Mouse (Mus musculus): ENCODE measurements at regions not wholly inside any gene's neighbourhood (a gene's known extent, or its start where the extent isn't known, plus 50 kb on each side); places are given as distances from the start of the nearest gene placed in this dataset.
"Not testable (repeated sequence)": the region's sequence is repeated elsewhere in the genome, so short reads cannot be mapped to it uniquely, and the experiment has no call there.

DNA sequence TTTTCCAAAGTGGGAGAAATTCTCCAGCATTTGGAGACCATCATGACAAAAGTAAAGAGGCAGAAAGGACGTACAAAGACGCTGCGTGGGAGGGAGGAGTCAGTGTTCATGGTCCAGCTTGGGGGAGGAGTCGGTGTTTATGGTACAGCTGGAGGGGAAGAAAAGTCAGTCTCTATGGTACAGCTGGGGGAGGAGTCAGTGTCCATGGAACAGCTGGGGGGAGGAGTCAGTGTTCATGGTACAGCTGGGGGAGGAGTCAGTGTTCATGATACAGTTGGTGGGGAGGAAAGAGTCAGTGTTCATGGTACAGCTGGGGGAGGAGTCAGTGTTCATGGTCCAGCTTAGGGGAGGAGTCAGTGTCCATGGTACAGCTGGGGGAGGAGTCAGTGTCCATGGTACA, 261.5 kb upstream of the Kdm8 start:
- not testable (repeated sequence) for DNase-seq

DNA sequence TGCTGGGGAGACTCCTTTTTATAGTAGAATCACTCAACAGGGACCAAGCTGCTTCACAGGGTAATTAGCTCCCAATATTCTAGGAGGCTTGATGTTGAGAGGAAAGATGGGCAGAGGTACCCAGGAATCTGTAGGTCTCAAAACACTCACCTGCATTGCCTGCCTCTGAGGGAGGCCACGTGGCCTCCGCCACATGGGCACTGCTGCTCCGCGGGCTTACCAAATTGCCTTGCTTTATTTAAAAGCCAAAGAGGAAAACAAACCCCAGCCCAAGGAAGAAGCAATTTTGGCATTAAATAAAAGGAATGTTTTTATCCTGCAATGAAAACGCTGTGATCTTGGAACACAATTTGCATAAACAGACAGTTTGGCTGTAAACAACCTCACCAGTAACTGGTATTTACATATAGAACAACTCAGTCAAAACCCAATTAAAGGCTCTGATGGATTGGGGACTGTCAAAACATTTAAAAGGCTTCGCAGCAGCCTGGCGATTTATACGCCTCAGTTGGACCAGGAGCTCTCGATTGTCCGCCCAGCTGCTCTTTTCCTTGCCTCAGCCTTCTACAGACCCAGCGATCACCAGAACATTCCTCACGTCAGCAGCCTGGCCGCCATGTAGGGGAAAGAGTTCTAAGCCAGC, 259.3 kb upstream of the Kdm8 start:
- no peak for DNase-seq

DNA sequence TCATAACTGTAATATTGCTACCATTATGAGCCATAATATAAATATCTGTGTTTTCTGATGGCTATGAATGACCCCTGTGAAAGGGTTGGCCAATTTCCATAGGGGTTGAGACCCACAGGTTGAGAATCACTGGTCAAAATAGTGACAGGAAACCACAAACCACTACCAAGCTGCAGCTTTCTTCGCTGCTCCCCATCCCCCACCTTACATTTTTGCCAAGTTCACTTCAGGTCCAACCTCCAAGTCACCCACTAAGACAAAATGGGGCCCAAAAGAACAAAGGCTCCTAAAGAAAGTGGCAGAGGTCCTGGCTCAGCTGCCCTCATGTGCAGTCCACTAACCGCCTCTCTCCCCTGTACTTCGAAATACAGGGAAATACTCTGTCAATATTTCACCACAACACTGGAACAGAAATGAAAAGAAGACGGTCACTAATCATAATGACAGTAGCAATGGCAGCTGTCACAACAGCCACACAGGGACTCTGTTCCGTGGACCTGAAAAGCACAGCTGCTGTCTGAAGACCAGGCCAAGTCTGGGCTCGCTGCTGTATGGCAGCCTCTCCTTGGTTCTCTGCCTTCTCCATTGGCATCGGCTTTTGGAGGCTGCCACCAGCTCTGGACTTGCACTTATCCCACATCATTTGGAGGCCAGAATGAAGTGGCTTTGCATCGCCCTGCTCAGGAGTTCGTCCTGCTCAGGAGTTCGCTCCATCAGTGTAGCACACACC, 257.3 kb upstream of the Kdm8 start:
- no peak for DNase-seq

DNA sequence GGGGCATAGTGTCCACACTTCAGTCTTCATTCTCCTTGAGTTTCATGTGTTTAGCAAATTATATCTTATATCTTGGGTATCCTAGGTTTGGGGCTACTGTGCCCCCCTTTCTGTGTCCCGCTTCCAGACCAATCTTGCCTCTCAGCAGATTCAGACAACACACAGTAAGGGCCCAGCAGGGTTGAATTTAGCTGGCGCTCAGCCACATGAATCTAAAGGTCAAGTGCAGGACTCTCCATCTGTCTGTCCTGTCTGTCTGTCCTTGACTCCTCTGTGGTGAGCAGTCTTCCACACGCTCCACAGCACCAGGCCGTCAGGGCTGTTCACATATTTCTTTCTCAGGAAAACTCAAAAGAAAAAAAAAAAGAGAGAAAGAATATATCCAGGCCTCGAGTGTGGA, 255.5 kb upstream of the Kdm8 start:
- no peak for DNase-seq

DNA sequence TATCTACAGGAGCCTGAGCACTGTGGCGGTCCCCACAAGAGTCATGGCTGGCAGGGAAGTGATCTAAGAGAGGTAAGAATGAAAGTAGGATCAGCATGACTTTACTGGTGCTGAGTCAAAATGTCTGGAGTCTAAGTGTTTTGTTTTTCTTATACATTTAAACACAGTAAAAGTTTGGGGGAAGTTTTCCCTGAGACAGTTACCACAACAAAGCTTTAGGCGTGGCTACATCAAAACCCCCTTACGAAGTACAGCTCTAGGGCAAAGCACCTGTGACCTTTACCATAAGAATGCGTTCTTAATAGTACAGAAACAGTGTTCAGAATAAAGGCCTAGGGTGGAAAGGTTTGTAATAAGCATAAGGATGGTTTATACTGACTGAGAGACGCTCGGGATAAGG, 254.4 kb upstream of the Kdm8 start:
- no peak for DNase-seq

DNA sequence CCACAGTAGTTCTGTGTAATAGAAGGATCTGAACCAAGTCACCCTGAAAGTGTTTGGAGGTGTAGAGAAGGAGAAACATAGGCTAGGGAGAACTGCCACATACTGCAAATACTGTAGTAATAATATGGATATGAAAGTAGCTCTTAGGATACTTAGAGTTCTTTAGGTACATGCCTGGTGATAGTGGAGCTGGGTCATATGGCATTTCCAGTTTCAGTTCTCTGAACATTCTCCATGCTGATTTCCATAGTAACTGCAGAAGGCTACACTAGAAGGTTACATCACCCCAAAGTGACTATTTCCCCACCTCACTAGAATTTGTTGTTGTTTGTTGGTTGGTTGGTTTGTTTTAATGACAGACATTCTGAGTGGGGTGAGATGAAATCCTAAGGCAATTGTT, 253.2 kb upstream of the Kdm8 start:
- no peak for DNase-seq

DNA sequence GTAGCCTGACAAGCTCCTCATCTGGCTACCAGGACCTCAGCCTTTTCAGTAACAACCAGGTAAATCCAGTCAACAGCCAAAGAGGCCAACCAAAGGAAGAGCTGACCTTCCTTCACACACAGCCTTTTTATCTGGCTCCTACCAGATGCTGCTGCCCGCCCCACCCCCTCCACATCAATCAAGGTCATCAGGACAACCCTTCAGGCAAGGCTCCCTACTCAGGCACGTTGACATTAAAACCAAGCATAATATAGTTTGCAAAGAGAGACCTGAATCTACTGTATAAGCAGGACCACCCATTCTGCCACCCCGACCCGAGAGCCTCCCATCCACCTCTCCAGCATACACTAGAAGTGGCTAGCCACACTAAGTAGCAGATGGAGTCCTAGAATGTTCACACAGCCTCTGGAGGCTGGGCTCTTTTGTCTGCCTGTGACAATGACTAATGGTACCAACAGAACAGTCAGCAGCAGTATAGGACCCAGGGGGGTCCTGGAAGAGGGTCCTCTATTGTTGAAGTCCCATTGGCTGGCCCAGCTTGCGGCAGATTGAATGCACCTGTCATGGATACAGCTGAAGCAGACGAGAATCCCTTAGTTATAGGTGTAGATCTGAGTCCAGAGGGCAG, 233.0 kb upstream of the Kdm8 start:
- no peak for DNase-seq

DNA sequence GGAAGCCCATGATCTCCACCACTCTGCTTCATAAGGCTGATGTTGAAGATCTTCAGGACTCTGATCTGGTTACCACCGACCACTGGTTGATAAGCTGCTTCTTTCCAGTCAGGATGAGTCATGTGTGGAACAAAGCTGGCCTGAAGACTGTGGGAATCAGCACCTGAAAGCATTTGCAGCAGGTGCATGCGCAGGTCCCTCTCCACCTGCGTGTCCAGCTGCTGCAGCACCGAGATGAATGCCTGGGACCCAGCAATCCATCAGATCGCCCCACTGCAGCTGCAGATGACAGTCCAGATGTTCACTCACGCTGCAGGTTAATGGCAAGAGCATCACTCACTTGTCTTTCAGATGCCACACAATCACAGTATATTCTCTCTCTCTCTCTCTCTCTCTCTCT, 230.4 kb upstream of the Kdm8 start:
- DNase-seq: no peak

DNA sequence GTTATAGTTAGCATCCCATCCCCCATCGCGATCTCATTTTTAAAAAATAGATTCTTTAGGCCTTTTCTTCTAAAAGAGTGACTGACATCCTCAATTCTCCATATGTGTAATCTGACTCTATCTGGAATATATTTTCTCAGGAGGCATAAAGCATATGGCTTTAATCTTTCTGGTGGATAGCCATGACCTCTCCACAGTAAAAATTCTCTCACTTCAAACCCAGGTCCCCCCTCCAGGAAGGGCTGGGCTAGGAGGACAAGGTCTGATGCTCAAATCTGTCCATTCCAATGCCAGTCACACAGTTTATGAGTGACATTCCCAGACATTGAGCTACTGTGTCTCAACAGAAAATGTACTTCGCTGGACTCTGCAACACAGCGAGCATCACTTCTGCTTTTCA, 226.8 kb upstream of the Kdm8 start:
- no peak for DNase-seq

DNA sequence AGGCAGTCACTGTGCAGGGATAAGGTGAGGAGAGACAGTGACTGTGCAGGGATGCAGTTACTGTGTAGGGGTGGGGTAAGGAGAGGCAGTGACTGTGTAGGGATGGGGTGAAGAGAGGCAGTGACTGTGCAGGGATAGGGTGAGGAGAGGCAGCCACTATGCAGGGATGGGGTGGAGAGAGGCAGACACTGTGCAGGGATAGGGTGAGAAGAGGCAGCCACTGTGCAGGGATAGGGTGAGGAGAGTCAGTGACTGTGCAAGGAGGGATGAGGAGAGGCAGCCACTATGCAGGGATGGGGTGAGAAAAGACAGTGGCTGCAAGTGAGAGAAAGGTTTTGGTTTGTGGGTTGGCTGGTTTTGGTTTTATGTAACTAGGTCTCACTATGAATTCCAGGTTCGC, 221.8 kb upstream of the Kdm8 start:
- no peak for DNase-seq

DNA sequence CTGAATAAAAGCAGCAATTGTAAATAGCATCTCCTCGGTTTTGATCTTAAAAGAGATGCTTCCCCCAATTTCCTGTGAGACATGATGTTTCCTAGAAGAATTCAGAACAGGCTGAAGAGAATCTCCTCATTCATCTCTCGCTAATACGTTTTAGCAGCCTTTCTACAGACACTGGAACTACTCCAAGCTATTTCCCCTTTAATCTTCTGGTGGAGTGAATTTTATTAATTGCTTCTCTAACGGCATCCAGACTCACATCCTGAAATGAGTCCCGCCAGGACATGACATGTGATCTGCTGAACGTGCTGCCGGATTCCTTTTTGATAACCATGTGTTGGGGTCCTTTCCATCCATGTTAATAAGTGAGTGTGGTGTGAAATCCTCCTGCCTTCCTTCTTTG, 209.6 kb upstream of the Kdm8 start:
- DNase-seq: no peak

DNA sequence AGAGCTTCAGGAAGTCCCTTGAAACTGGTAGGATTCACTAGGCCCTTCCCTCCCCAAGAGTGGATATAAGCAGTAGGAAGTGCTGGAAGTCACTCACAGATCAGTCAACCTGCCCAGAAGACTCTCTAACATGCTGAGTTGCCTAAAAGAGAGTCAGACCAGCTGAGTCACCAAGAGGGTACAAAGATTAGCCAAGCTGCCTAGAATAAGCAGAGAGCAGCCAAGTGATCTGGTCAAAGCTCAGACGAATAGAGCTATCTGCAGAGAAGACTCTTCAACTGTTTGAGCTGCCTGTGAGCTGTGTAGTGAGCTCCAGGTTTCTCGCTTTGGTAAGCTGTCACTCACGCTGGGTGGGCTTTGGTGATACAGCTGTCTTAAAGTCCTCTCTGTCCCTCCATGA, 207.4 kb upstream of the Kdm8 start:
- DNase-seq: no peak

DNA sequence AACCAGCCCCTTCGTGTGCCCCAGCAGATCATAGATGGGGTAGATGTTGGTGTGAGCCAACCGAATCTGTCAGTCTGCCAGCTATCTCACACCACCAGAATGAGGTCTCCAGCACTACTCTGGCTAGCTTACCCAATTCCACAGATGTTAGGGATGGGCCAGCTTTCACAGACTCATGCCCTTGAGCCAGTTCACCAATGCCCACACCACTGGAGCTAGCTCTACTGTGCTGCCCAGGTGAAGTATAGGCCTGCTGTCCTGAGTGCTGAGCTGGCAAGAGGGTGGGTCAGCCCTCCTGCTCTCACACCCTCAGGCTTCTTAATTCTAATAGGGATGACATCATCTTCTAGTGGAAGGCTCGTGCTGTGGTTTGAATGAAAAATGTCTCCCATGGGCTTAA, 201.5 kb upstream of the Kdm8 start:
- DNase-seq: no peak

DNA sequence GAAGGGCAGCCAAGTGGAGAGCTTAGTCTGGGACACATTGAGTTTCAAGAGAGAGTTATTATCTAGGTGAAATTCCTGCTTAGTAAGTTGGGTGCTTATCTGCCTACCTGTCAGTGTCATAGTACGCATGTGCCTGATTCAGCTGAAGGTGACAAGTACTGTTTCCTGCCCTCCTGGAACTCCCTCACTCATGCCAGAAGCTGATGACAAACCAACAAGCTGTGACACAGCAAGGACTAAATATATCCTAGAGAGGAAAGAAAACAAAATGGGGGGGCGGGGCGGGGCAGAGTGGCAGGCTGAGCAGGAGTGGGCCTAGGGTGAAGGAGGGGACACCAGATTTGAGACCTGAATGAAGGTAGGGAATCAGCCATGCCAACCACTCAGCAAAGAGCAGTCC, 196.1 kb upstream of the Kdm8 start:
- no peak for DNase-seq

DNA sequence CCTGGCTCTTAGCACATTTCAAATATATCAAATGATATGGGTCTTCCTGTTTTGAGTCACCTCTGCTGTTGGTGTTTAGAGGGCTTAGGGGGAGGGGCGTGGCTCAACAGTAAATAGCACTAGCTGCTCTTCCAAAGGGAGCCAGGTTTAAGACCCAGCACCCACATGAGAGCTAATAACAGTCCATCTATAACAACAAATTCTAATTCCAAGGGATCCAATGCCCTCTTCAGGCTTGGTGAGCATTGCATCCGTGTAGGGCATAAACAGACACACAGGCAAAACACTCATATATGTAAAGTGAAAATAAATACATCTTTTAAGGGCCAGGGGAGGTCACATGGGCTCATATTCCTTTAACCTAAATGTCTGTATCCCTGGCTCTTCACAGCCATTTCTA, 194.1 kb upstream of the Kdm8 start:
- no peak for DNase-seq

DNA sequence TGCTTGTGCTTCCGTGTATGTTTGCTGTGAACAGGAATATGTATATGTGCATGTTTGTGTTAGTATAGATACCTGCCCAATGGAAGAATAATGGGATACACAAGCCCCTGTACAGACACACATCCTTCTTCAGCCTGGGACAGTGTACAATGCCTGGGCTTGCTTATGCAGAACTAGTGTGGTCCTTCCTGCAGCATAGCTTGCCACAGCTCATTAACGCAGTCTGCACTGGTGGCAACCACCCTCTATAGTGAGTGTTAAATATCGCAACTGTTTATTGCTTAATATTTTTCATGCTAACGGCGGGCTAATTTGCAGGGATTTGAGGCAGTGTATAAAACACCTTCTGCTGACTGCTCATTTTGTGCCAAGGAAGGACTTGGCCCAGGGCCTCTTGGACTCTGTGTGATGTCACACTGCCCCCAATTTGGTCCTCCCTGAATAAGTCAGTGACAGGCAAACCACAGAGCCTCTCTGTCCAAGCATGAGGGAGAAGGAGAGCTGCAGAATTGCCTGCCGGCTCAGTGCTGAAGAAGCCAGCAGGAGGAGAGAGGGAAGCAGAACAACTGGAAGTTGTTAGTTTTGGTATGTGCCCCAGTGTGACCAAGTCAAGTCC, 193.4 kb upstream of the Kdm8 start:
- DNase-seq: no peak

DNA sequence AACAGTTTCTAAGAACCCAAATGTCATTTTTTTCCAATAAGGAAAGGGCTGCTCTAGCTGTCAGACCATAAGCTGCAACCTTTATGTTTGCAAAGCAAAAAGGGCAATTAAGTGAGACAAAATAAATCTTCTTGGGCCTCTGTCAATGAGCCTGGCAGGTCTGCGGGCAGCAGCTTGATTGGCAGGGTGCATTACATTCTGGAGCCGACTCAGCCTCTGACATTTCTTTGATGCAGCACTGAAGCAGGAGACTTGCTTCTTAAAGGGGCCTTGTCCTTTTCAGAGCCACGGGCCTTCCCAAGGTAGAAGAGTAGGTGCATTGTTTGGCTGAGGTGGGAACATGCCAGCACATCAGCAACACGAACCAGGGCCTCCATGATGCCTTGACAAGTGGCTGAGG, 190.2 kb upstream of the Kdm8 start:
- DNase-seq: no peak

DNA sequence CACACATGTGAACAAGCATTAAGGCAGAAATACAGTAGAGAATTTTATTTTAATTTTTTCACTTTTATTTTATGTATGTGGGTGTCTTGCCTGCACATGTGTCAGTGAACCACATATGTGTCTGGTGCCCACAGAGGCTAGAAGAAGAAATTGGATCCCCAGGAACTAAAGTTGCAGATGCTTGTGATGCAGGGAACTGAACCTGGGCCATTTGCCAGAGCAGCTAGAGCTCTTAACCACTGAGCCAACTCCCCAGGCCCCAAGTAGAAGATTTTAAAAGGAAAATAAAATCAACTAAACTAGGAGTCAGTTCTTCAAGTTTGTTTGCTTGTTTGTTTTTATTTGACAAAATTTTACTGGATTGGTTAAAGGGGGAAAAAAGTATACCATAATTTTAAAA, 185.5 kb upstream of the Kdm8 start:
- no peak for DNase-seq

DNA sequence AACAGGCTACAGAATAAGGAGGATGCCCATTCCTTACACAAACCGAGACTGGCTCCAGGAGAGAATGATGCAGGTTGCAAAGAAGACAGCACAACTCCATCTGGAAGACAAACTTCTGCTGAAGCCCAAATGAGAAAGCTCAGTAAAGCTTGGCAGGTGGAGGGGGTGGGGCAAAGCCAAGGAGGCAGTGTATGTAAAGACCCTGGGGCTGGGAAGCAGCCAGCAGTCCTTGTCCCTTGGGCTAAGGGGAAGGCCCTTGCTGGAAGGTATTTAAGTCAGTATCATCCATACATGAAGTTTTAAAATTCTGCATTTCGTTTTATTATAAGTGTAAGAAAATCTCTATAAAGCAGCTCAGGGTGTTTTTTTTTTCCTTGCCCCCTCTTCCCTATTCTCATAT, 182.3 kb upstream of the Kdm8 start:
- DNase-seq: no peak

DNA sequence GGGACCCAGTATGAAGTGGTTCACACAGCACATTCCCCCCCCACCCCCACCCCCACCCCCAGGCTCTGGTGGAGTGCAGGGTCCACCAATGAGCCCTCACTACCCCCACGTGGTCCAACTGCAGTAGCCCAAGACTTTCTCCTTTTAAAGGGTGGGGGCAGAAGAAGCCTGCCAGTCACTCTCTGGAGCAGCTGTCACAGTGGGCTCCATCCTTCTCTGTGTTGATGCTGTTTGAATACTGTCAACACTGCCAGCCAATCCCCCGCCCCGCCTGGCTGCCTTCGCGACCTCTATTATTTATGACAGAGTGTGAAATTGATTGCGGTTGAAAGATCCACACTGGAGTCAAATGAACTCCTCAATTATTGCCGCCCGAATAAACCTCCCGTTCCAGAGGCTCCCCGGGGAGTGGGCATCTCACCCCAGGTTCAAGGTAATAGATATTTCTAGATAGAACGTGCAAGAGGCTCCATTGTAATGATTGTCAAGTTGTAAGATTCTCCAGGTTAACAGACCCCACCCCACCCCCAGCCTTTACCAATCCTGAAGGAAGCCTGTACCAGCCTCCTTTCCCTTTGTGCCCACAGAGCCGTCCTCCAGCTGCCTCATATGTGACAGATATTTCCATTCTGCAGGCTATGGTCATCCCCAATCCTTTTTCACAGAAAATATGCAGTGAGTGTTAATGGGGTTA, 181.7 kb upstream of the Kdm8 start:
- no peak for DNase-seq

DNA sequence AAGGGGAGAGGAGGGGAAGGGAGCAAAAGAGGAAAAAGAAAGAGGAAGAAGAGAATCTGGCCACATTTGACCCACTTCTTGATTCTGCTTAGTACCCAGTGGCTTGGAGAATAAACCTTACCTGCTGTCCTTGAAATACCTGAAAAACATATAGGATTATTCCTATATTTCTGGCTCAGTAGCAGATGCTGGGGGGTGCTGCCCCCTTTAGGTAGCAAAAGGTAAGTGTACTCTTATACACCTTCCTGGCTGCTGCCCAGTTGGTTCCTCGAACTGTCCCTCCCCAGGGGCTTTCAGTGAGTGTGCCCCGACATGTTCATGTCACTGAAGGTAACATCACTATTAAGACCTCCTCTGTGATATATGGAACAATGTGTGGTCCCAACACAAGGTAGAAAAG, 180.7 kb upstream of the Kdm8 start:
- no peak for DNase-seq

DNA sequence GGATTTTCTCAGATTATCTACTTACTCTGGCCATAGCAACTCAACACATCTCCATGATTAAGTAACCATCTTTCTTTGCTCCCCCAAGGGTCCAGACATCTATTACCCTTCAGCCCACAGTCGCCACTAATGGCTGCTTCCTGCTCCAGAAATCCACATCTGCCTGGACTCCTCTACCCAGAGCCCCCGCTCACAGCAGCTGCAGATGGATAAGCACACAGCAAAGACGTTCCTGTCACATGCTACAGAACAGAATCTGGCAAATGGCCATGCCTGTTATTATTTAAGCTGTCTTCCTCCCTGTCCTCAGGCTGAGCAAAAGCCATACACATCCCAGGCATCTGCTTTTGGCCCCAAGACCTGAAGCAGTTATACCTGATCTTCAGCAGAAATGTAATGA, 173.8 kb upstream of the Kdm8 start:
- DNase-seq: no peak

DNA sequence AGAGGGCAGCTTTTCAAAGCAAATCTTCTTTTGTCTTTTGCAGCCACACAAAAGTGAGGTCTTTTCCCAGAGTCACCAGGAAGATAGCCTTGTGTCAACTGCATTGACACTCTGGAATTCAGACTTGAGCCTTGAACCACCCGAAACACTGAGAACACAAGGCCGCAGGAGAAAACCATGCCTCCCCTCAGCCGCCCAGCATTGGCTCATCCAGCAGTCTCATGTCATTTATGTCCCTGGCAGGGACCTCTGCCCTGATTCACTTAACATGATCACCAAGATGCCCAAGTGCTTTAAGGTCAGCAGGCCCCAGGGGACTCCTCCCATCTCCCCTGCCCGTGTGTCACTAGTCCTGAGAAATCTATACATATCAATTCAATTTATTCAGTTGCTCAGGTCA, 173.1 kb upstream of the Kdm8 start:
- no peak for DNase-seq

DNA sequence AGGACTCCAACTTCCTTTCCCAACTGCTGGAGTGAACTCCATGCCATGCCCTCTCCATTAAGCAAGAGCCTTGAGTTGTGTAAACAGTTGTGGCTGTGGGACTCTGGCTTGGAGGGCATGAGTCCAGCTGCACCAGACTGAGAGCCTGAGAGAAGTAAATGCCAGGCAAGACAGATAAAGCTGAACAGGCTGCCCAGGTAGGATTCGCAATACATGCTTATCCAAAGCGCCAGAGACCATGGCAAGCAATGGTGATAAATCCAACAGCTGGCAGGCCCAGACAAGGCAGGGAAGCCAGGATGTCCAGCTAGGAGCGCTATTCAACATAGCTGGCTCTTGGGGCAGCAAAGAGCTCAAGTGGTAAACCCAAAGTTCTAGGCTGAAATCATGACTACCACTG, 163.1 kb upstream of the Kdm8 start:
- DNase-seq: no peak
